Mouse (Mus musculus) erythroblast, embryonic 14.5 days (primary cell): ENCODE data around the gene 2010003K11Rik.

Source experiments
- GATA1 ChIP-seq: IDR thresholded peaks from 2 replicates; pipeline ENCODE4 v1.6.1; 2012; ENCODE audit warnings: low read length, inconsistent platforms, mixed read lengths
- TAL1 ChIP-seq: IDR thresholded peaks from 3 replicates; pipeline ENCODE4 v1.6.1; 2012; ENCODE audit warnings: low read length, inconsistent platforms, mixed read lengths

GRCm38 (mm10) chr19:4477345-4478189 is 20.8 kb downstream of the 2010003K11Rik start, which contains the start of gene Syt12:
- TF ChIP-seq GATA1 (no peak), TAL1 (no peak)
